In genomic region chr12:88778036-88778435, GRCm38 (mm10) we compare ENCODE assay signal across 21 mouse cellular contexts. TPM values are rescaled to one million over a fixed set of nuclear protein-coding genes. Genes with fewer than 3 reads are reported as not detected.
"Had no signal": no experiment of that assay in that cellular context is flagged by ENCODE, and none has a peak within 500 bp of the region (broad histone marks: within the 10 kb centered on the region; RNA-seq: fewer than 3 reads in every experiment).

No protein-coding gene starts in this region.

- H3K27ac ChIP-seq: lung, embryonic 15.5 days; macrophage; midbrain, embryonic 13.5 days; neural tube, embryonic 13.5 days; neural tube, embryonic 15.5 days; stomach, embryonic 15.5 days; stomach, postnatal 0 days had no signal

- H3K4me3 ChIP-seq: lung, embryonic 15.5 days; megakaryocyte, embryonic 14.5 days; midbrain, embryonic 13.5 days; myocyte; neural tube, embryonic 13.5 days; neural tube, embryonic 15.5 days; stomach, embryonic 15.5 days had no signal

- DNase-seq: liver, postnatal 0 days; lung, adult 2 months; lung, postnatal 14 days; lung, postnatal 36 days; retina, postnatal 1 day; right cerebral cortex, adult 18-20 months; right cerebral cortex, postnatal 25 days; thymus, adult 2 months; thymus, postnatal 25 days; thymus, postnatal 4 days had no signal

- H3K4me1 ChIP-seq: lung, embryonic 15.5 days; megakaryocyte, embryonic 14.5 days; neural tube, embryonic 15.5 days; stomach, embryonic 15.5 days had no signal

RNA-seq across cellular contexts. Expression of gene Nrxn3, which starts 55.4 kb away (rescaled TPM):
- total RNA-seq: megakaryocyte progenitor cell, adult 5-6 weeks had no signal
- polyA plus RNA-seq: macrophage; spleen, adult 2 months had no signal
